Mouse (Mus musculus) MN1 (cell line): Measurements from ENCODE around the gene Kcnj1.

Source experiments
- DNase-seq: peaks from one replicate; pipeline ENCODE4 v3.0.0-alpha.2; 2016; ENCODE audit warnings: low spot score

The Kcnj1 gene

GRCm38 (mm10) chr9:32372202-32372601 lies at the start of gene Kcnj1:
Gene Kcnj1, plus strand, starts transcription at chr9:32372493.
- no peak for DNase-seq

GRCm38 (mm10) chr9:32323610-32324009 lies 48.7 kb upstream of the Kcnj1 start:
- no peak for DNase-seq

- no peak for DNase-seq
These were observed 43.5 kb upstream of the Kcnj1 start for GRCm38 (mm10) chr9:32328777-32329176.

GRCm38 (mm10) chr9:32331162-32331561 lies 41.1 kb upstream of the Kcnj1 start:
- no peak for DNase-seq

GRCm38 (mm10) chr9:32335389-32336150 lies 36.7 kb upstream of the Kcnj1 start:
- DNase-seq, result no peak

GRCm38 (mm10) chr9:32340831-32341230 lies 31.5 kb upstream of the Kcnj1 start:
- DNase-seq, result no peak

GRCm38 (mm10) chr9:32342929-32343328 lies 29.4 kb upstream of the Kcnj1 start:
- no peak for DNase-seq

GRCm38 (mm10) chr9:32344051-32344450 lies 28.2 kb upstream of the Kcnj1 start, which contains the start of gene Kcnj5:
Gene Kcnj5, minus strand, starts transcription at chr9:32344350.
- DNase-seq, result no peak

GRCm38 (mm10) chr9:32344489-32344888 lies 27.8 kb upstream of the Kcnj1 start:
- no peak for DNase-seq

GRCm38 (mm10) chr9:32348096-32348495 lies 24.2 kb upstream of the Kcnj1 start:
- DNase-seq, result no peak

GRCm38 (mm10) chr9:32349344-32349743 lies 22.9 kb upstream of the Kcnj1 start:
- DNase-seq, result no peak

GRCm38 (mm10) chr9:32350332-32350731 lies 22.0 kb upstream of the Kcnj1 start:
- DNase-seq, result no peak

GRCm38 (mm10) chr9:32360770-32361169 lies 11.5 kb upstream of the Kcnj1 start:
- no peak for DNase-seq

GRCm38 (mm10) chr9:32368812-32369211 lies 3.5 kb upstream of the Kcnj1 start:
- no peak for DNase-seq

GRCm38 (mm10) chr9:32369388-32369787 lies 2.9 kb upstream of the Kcnj1 start:
- no peak for DNase-seq

GRCm38 (mm10) chr9:32373656-32374055 lies 1.4 kb downstream of the Kcnj1 start:
- no peak for DNase-seq

GRCm38 (mm10) chr9:32376031-32376430 lies 3.7 kb downstream of the Kcnj1 start:
- no peak for DNase-seq

GRCm38 (mm10) chr9:32376863-32377590 lies 4.7 kb downstream of the Kcnj1 start:
- no peak for DNase-seq

GRCm38 (mm10) chr9:32384906-32385305 lies 12.6 kb downstream of the Kcnj1 start:
- DNase-seq, result no peak

- DNase-seq, result no peak
These were observed 15.8 kb downstream of the Kcnj1 start for GRCm38 (mm10) chr9:32388120-32388519.

GRCm38 (mm10) chr9:32391092-32391491 lies 18.8 kb downstream of the Kcnj1 start:
- no peak for DNase-seq

GRCm38 (mm10) chr9:32391701-32392100 lies 19.4 kb downstream of the Kcnj1 start:
- DNase-seq, result no peak

GRCm38 (mm10) chr9:32392716-32393115 lies 20.4 kb downstream of the Kcnj1 start:
- DNase-seq, result no peak
